Mouse (Mus musculus) embryonic fibroblast, embryonic 13.5 days (primary cell): ENCODE measurements around the gene Slc47a1. TPM values are rescaled to one million over a fixed set of nuclear protein-coding genes. Genes with fewer than 3 reads are reported as not detected.

Experiments
- H3K27ac ChIP-seq: 2 replicates; pipeline ENCODE4 v1.5.1; 2012; ENCODE audit warnings: low read length, control low read depth, inconsistent platforms; ENCODE audit not compliant: insufficient read depth
- H3K4me1 ChIP-seq: 2 replicates; pipeline ENCODE4 v1.6.1; 2011; ENCODE audit warnings: low read length; ENCODE audit not compliant: control insufficient read depth, insufficient read depth
- H3K4me3 ChIP-seq: 2 replicates; pipeline ENCODE4 v1.5.1; 2011; ENCODE audit warnings: mild to moderate bottlenecking, control low read depth, low read length; ENCODE audit not compliant: insufficient read depth
- CTCF ChIP-seq: IDR thresholded peaks from 2 replicates; pipeline ENCODE4 v1.5.1; 2011; ENCODE audit warnings: mild to moderate bottlenecking, control low read depth, low read length, moderate library complexity, borderline replicate concordance; ENCODE audit not compliant: insufficient read depth
- POLR2A ChIP-seq: IDR thresholded peaks from 2 replicates; pipeline ENCODE4 v1.6.1; 2011; ENCODE audit warnings: low read depth, mild to moderate bottlenecking, control low read depth, low read length, moderate library complexity
- polyA plus RNA-seq: library from polyadenylated mRNA; stranded (reverse); fragments of >200 nt; gene quantifications from 2 replicates; pipeline ENCODE4 v1.2.4, GENCODE M21; 2011; ENCODE audit warnings: low read depth; ENCODE audit not compliant: missing spikeins, insufficient read length

Gene Slc47a1
- polyA plus RNA-seq, 1 experiment = not detected

DNA sequence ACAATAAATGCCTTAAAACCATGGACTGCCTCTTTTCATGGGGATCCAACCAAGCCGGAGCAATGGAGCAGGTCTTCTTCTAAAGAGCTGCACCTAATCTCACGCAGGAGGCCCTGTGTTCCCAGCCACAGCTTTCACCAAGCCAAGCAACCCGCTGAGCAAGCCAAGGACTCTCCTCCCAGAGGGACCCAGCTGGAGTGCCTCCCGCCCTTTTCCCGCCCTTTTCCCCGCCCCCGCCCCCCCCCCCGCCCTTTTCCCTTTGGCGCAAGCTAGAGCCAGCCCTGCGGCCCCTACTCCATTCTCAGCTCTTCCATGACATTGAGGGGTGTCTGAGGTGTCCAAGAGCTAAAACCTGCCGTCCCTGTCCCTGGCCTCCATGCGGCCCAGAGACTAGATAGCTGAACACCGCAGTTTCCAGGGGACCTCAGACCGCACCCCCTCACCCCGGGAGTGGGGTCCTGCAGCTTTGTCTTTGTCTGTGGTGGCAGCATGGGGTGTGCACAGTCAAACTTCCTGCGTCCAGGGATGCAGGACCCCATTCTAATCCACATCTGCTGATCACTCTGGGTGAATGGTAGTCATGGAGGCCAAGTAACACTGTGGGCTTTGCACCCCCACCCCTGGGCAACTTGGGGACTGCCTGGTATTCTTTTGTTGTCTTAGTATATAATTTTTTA is 77.3 kb downstream of the Slc47a1 start:
- Histone ChIP-seq H3K27ac (no peak overlapping the region), H3K4me1 (no peaks in the 10 kb centered on the region), H3K4me3 (no peak overlapping the region)
- TF ChIP-seq POLR2A (no peak), CTCF (no peak)

DNA sequence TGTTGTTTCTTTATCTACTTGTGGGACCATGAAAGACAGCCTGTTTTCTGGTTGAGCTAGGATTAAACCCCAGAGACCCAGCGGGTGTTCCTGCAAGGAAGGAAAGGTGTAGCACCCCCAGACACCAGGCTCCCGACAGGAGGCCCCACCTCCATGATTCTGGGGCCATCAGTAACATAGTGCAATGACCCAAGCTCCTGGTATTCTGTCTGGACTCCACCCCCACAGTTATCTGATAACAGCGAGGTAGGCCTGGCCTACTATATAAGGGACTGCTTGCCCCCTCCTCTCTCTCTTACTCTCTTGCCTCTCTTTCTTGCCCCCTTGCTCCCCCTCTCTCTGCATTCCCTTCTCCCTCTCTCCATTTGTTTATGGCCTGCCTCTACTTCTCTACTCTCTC is 77.9 kb downstream of the Slc47a1 start:
- no peak overlapping the region for H3K4me3 ChIP-seq
- H3K27ac ChIP-seq = no peak overlapping the region
- H3K4me1 ChIP-seq = no peaks in the 10 kb centered on the region
- TF ChIP-seq CTCF (no peak), POLR2A (no peak)

DNA sequence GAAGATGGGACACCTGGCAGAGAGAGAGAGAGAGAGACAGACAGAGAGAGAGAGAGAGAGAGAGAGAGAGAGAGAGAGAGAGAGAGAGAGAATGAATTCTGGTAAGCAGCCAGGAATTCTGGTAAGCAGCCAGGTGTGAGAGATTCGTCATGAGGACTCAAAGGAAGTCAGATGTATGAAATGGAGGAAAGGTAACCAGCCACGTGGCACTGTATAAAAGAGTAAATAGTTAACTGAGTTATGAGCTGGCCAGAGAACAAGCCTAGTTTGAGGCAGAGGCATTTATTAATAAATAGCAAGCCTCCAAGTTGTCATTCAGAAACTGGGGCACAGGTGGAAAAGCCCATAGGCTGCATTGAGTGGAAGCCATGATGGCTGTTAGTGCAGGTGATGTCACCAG is 80.2 kb downstream of the Slc47a1 start:
- H3K4me1 ChIP-seq = no peaks in the 10 kb centered on the region
- TF ChIP-seq POLR2A (no peak), CTCF (no peak)
- no peak overlapping the region for H3K27ac ChIP-seq
- no peak overlapping the region for H3K4me3 ChIP-seq

DNA sequence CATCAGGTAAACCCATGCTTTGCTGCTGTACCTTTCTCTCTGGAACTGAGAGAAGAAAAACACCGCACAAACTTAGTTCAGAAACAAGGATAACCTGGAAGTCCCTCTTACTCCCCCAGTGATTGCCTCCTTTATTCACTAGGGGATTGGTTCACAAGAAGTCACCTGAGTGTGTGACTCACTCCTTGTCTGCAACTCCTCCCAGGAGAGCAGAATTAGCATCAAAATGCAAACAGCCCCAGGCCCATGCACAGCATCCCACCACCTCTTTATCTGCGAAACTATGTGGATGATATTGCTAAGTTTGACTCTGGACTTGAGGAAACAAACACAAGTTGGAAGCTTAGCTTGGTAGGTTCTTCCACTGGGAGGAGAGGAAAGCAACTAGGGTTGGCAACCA is 80.8 kb downstream of the Slc47a1 start:
- TF ChIP-seq CTCF (no peak), POLR2A (no peak)
- no peaks in the 10 kb centered on the region for H3K4me1 ChIP-seq
- no peak overlapping the region for H3K4me3 ChIP-seq

DNA sequence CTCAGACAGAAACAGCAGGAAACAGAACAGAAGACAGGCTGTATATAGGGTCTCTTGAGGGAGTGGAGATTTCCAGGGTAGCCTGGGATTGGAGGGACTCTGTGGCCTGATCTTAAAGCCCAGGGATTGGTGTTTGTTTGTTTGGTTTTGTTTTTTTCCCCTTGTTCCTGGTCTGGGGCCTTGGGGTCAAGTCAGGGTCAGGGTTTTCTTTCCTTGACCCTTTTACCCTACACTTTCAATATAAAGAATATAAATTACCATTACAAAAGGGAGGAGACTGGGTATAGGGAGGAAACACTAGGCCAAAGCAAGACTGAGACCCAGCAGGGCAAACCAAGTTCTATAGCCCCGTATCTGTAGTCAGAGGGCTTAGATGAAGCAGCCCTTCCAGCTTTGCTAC is 81.6 kb downstream of the Slc47a1 start:
- no peak for TF ChIP-seq CTCF
- TF ChIP-seq POLR2A = no peak
- Histone ChIP-seq H3K4me1 (no peaks in the 10 kb centered on the region), H3K27ac (no peak overlapping the region), H3K4me3 (no peak overlapping the region)

More for the DNA sequence above, 80.8 kb downstream of the Slc47a1 start:
- no peak overlapping the region for H3K27ac ChIP-seq

DNA sequence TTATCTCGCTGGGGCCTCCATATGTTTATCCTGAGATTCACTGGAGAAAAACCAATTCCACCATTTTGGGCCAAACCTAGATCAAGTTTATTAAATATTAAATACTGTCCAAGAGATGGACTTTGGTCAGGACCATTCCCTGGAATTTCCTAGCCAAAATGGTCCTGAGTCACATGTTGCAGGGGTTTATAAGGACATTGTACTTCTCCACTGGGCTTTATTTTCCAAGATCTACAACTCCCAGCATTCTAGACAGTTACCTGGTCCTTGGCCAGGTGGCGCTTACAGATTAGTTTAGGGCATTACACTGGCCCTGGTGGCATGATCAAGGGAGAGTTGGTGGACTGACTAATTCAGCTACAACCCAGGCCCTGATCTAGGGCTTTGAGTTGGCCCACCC is 82.6 kb downstream of the Slc47a1 start:
- Histone ChIP-seq H3K27ac (no peak overlapping the region), H3K4me3 (no peak overlapping the region)
- TF ChIP-seq CTCF = no peak
- no peak for TF ChIP-seq POLR2A

DNA sequence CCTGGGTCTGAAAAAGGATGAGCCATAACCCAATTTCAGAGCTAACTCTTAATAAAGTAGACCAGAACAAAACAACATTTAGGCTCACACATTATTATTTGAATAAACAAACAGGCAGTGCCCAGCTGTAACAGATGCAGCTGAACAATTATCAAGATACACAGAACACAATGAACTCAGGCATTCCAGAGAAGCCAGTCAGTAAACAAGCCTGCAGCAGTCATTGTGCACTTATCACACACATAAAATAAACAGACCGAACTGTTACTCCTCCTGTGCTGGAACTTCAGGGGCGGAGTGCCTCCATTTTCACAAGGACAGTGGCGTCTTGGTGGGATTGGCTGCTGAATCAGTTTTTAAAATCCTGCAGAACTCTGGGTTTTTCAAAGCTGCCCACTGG is 83.7 kb downstream of the Slc47a1 start:
- Histone ChIP-seq H3K4me1 (no peaks in the 10 kb centered on the region), H3K4me3 (no peak overlapping the region), H3K27ac (no peak overlapping the region)
- TF ChIP-seq CTCF (no peak), POLR2A (no peak)

More for the DNA sequence above, 82.6 kb downstream of the Slc47a1 start:
- H3K4me1 ChIP-seq = no peaks in the 10 kb centered on the region

Other genes starting within 250 kb of the Slc47a1 start
- 99.6 and 117 TPM in 2 replicates for gene Usp22, start 203.3 kb downstream of the Slc47a1 start, polyA plus RNA-seq
- 0.50 and 1.1 TPM in 2 replicates for gene Aldh3a1, start 170.8 kb downstream of the Slc47a1 start, polyA plus RNA-seq
- 42.5 and 50.3 TPM in 2 replicates for gene Aldh3a2, start 110.9 kb downstream of the Slc47a1 start, polyA plus RNA-seq
- gene Slc47a2, start 35.5 kb downstream of the Slc47a1 start, polyA plus RNA-seq = not detected in 2 replicates
- 0.70 TPM in 1 of 2 replicates, not detected in the other for gene Rnf112, start 75.8 kb upstream of the Slc47a1 start, polyA plus RNA-seq
- 140 and 530 TPM in 2 replicates for gene Mfap4, start 107.1 kb upstream of the Slc47a1 start, polyA plus RNA-seq
- gene Mapk7, start 116.1 kb upstream of the Slc47a1 start, polyA plus RNA-seq = 28.3 and 35.6 TPM in 2 replicates
- 18.4 and 23.8 TPM in 2 replicates for gene B9d1, start 126.8 kb upstream of the Slc47a1 start, polyA plus RNA-seq
- gene Epn2, start 201.3 kb upstream of the Slc47a1 start, polyA plus RNA-seq = 34.8 and 35.6 TPM in 2 replicates